Mouse (Mus musculus) left cerebral cortex, adult 18-20 months (tissue): ENCODE measurements around the gene Hjurp. TPM values are rescaled to one million over a fixed set of nuclear protein-coding genes. Genes with fewer than 3 reads are reported as not detected.

Source experiments
- total RNA-seq, 2 experiments: library from RNA; stranded (reverse); gene quantifications; 2 replicates each; pipeline ENCODE4 v1.2.3; 2021

The Hjurp gene
- total RNA-seq, 2 experiments from 2014 or later, result 46.6 to 48.6 TPM

Other genes with a start within 250 kb of the Hjurp start
- gene Ugt1a10, start 222.2 kb downstream of the Hjurp start, total RNA-seq, result not detected
- not detected for gene Ugt1a9, start 206.8 kb downstream of the Hjurp start, total RNA-seq
- not detected for gene Ugt1a8, start 189.8 kb downstream of the Hjurp start, total RNA-seq
- gene Ugt1a7c, start 182.6 kb downstream of the Hjurp start, total RNA-seq, result under 1 TPM; 0.21 to 0.44 TPM
- under 1 TPM in 1 of 2 experiments, not detected in 1; 0.30 TPM for gene Ugt1a6b, start 174.4 kb downstream of the Hjurp start, total RNA-seq
- 1 to 10 TPM; 1.4 to 2.1 TPM for gene Ugt1a6a, start 142.8 kb downstream of the Hjurp start, total RNA-seq
- not detected for gene Ugt1a5, start 111.6 kb downstream of the Hjurp start, total RNA-seq
- gene Ugt1a2, start 77.0 kb downstream of the Hjurp start, total RNA-seq, result not detected
- gene Dnajb3, start 71.9 kb downstream of the Hjurp start, total RNA-seq, result 1 to 10 TPM; 1.2 TPM
- not detected for gene Ugt1a1, start 65.7 kb downstream of the Hjurp start, total RNA-seq
- gene Mroh2a, start 50.6 kb downstream of the Hjurp start, total RNA-seq, result under 1 TPM in 1 of 2 experiments, not detected in 1; 0.58 TPM
- under 1 TPM; 0.26 to 0.30 TPM for gene Trpm8, start within 50 bp of the Hjurp start, total RNA-seq
- under 1 TPM; 0.40 to 0.63 TPM for gene Spp2, start 129.3 kb upstream of the Hjurp start, total RNA-seq
- not detected for gene Glrp1, start 232.4 kb upstream of the Hjurp start, total RNA-seq